Mouse (Mus musculus) heart, adult 2 months (tissue): Measurements from ENCODE around the gene Mfsd13b. TPM values are rescaled to one million over a fixed set of nuclear protein-coding genes. Genes with fewer than 3 reads are reported as not detected.

Experiments
- DNase-seq, 2 experiments: peaks; one replicate each; pipeline ENCODE4 v3.0.0; 2021
- H3K27ac ChIP-seq: fragments of 200-600 bp; 2 replicates; pipeline ENCODE4 v1.8.1; 2022
- H3K27me3 ChIP-seq: fragments of 200-500 bp; 2 replicates; pipeline ENCODE4 v1.6.1; 2012; ENCODE audit warnings: mild to moderate bottlenecking, low read length, inconsistent platforms, mixed read lengths; ENCODE audit not compliant: control insufficient read depth, insufficient read depth
- H3K36me3 ChIP-seq: fragments of 200-500 bp; 2 replicates; pipeline ENCODE4 v1.6.1; 2012; ENCODE audit warnings: low read length, inconsistent platforms; ENCODE audit not compliant: control insufficient read depth, insufficient read depth
- H3K4me1 ChIP-seq: fragments of 200-500 bp; 2 replicates; pipeline ENCODE4 v1.6.1; 2011; ENCODE audit warnings: low read length; ENCODE audit not compliant: control insufficient read depth, insufficient read depth
- H3K4me3 ChIP-seq: fragments of 200-600 bp; 2 replicates; pipeline ENCODE4 v1.8.1; 2022
- H3K79me2 ChIP-seq: fragments of 200-500 bp; replicated peaks from 2 replicates; pipeline ENCODE4 v1.6.1; 2012; ENCODE audit warnings: mild to moderate bottlenecking, inconsistent platforms, low read length, moderate library complexity, mixed read lengths; ENCODE audit not compliant: control insufficient read depth, insufficient read depth
- H3K9ac ChIP-seq: fragments of 200-500 bp; 2 replicates; pipeline ENCODE4 v1.6.1; 2012; ENCODE audit warnings: low read depth, mild to moderate bottlenecking, control low read depth, inconsistent platforms, low read length, mixed read lengths
- CTCF ChIP-seq: fragments of 200-600 bp; IDR thresholded peaks from 2 replicates; pipeline ENCODE4 v1.8.1; 2022; ENCODE audit warnings: antibody characterized with exemption, mild to moderate bottlenecking, moderate library complexity
- EP300 ChIP-seq: fragments of 200-500 bp; IDR thresholded peaks from 2 replicates; pipeline ENCODE4 v1.6.1; 2011; ENCODE audit warnings: low read depth, low read length, control low read depth; ENCODE audit not compliant: insufficient read depth
- POLR2A ChIP-seq: fragments of 200-500 bp; IDR thresholded peaks from 2 replicates; pipeline ENCODE4 v1.6.1; 2011; ENCODE audit warnings: mild to moderate bottlenecking, low read depth, low read length, control low read depth; ENCODE audit not compliant: insufficient read depth
- WGBS: fragments of 180-500 bp; shearing (Covaris S2); methylation state at CpG from one replicate; pipeline ENCODE4 v1.1.7; 2018; 5-methylcytosine and 5-hydroxymethylcytosine counted together
- intact Hi-C: fragments of 180-260 bp; cut with DNase I; formaldehyde crosslinking; loops from one replicate; pipeline ENCODE4 v1.15.1; 2025
- polyA plus RNA-seq: library from polyadenylated mRNA; depleted of rRNA; stranded (reverse); fragments of >200 nt; gene quantifications from 2 replicates; pipeline ENCODE4 v1.2.3, GENCODE M21; 2012
- total RNA-seq, 2 experiments: library from RNA; stranded (reverse); gene quantifications; 2 replicates each; pipeline ENCODE4 v1.2.3; 2021

The Mfsd13b gene
- total and polyA plus RNA-seq, 3 experiments = 0.47 TPM; not detected in 2

- DNase-seq = no peak
- intact Hi-C loops = loop anchor here (5.0 kb wide), 1 partner anchor 68 kb away; no protein-coding TSS in a partner anchor
These were observed 17.9 kb downstream of the Mfsd13b start for GRCm38 (mm10) chr7:121000065-121000822.

GRCm38 (mm10) chr7:121001879-121002278 is 19.6 kb downstream of the Mfsd13b start:
- no peaks in the 10 kb centered on the region for H3K4me1 ChIP-seq
- 78% methylated on average over 3 of the region's 3 CpGs for WGBS
- no peaks in the 10 kb centered on the region for H3K36me3 ChIP-seq
- no peaks in the 10 kb centered on the region for H3K79me2 ChIP-seq
- TF ChIP-seq CTCF (no peak), EP300 (no peak), POLR2A (no peak)
- no peak overlapping the region for H3K27ac ChIP-seq
- no peak overlapping the region for H3K9ac ChIP-seq
- no peak for DNase-seq
- no peaks in the 10 kb centered on the region for H3K27me3 ChIP-seq
- no peak overlapping the region for H3K4me3 ChIP-seq
- intact Hi-C loops = loop anchor here (5.0 kb wide), 1 partner anchor 70 kb away; no protein-coding TSS in a partner anchor

More at GRCm38 (mm10) chr7:121000065-121000822, 17.9 kb downstream of the Mfsd13b start:
- 69% methylated on average over 3 of the region's 3 CpGs for WGBS
- H3K27ac ChIP-seq = no peak overlapping the region
- no peak for TF ChIP-seq CTCF
- no peak for TF ChIP-seq POLR2A
- TF ChIP-seq EP300 = no peak
- H3K4me1 ChIP-seq = no peaks in the 10 kb centered on the region
- no peaks in the 10 kb centered on the region for H3K36me3 ChIP-seq
- H3K9ac ChIP-seq = no peak overlapping the region
- no peaks in the 10 kb centered on the region for H3K79me2 ChIP-seq
- H3K27me3 ChIP-seq = no peaks in the 10 kb centered on the region
- no peak overlapping the region for H3K4me3 ChIP-seq

GRCm38 (mm10) chr7:121002407-121002928 is 20.2 kb downstream of the Mfsd13b start:
- Histone ChIP-seq H3K27ac (no peak overlapping the region), H3K4me1 (no peaks in the 10 kb centered on the region), H3K4me3 (no peak overlapping the region), H3K27me3 (no peaks in the 10 kb centered on the region), H3K79me2 (no peaks in the 10 kb centered on the region), H3K36me3 (no peaks in the 10 kb centered on the region), H3K9ac (no peak overlapping the region)
- intact Hi-C loops = loop anchor here (5.0 kb wide), 1 partner anchor 70 kb away; no protein-coding TSS in a partner anchor
- 58% methylated on average over 5 of the region's 5 CpGs for WGBS
- TF ChIP-seq EP300 (no peak), POLR2A (no peak), CTCF (no peak)
- DNase-seq = no peak

GRCm38 (mm10) chr7:121003793-121004418 is 21.6 kb downstream of the Mfsd13b start:
- Histone ChIP-seq H3K4me3 (no peak overlapping the region), H3K79me2 (no peaks in the 10 kb centered on the region), H3K9ac (no peak overlapping the region), H3K36me3 (no peaks in the 10 kb centered on the region), H3K27me3 (no peaks in the 10 kb centered on the region), H3K4me1 (no peaks in the 10 kb centered on the region), H3K27ac (no peak overlapping the region)
- intact Hi-C loops = loop anchor here (5.0 kb wide), 1 partner anchor 72 kb away; no protein-coding TSS in a partner anchor
- no peak for TF ChIP-seq EP300
- no peak for TF ChIP-seq CTCF
- TF ChIP-seq POLR2A = no peak
- no peak for DNase-seq
- WGBS = 74% methylated on average over 4 of the region's 4 CpGs

GRCm38 (mm10) chr7:121011794-121012689 is 29.7 kb downstream of the Mfsd13b start:
- intact Hi-C loops = no loop called here
- H3K4me3 ChIP-seq = no peak overlapping the region
- H3K4me1 ChIP-seq = peaks cover 1% of the 10 kb centered on the region; the same call in 1 of the 2 replicates
- H3K36me3 ChIP-seq = no peaks in the 10 kb centered on the region
- H3K27ac ChIP-seq = no peak overlapping the region
- H3K27me3 ChIP-seq = no peaks in the 10 kb centered on the region
- DNase-seq = no peak
- no peaks in the 10 kb centered on the region for H3K79me2 ChIP-seq
- no peak overlapping the region for H3K9ac ChIP-seq
- no peak for TF ChIP-seq POLR2A
- no peak for TF ChIP-seq EP300
- TF ChIP-seq CTCF = no peak
- WGBS = 78% methylated on average over 10 of the region's 10 CpGs
